Mouse (Mus musculus): ENCODE results near the gene Klhl8.

GRCm38 (mm10) chr5:103819674-103820073 is 91.4 kb downstream of the Klhl8 start:
- TF ChIP-seq CTCF (IDR thresholded peaks at IDR 0.05; ENCODE audit: insufficient read depth, low read length) (no peak), POLR2A (IDR thresholded peaks at IDR 0.05; ENCODE audit: borderline replicate concordance, extremely low read depth, low read depth, low read length) (no peak)

All from lung, adult 2 months (tissue).